Mouse (Mus musculus): ENCODE results near the gene Btbd2. TPM values are rescaled to one million over a fixed set of nuclear protein-coding genes. Genes with fewer than 3 reads are reported as not detected.

The Btbd2 gene
- 54.9 and 62.4 TPM in 2 replicates for polyA plus RNA-seq (2015; fragmentation: Nextera tagmentation; extraction: Ambion mirVana)

DNA sequence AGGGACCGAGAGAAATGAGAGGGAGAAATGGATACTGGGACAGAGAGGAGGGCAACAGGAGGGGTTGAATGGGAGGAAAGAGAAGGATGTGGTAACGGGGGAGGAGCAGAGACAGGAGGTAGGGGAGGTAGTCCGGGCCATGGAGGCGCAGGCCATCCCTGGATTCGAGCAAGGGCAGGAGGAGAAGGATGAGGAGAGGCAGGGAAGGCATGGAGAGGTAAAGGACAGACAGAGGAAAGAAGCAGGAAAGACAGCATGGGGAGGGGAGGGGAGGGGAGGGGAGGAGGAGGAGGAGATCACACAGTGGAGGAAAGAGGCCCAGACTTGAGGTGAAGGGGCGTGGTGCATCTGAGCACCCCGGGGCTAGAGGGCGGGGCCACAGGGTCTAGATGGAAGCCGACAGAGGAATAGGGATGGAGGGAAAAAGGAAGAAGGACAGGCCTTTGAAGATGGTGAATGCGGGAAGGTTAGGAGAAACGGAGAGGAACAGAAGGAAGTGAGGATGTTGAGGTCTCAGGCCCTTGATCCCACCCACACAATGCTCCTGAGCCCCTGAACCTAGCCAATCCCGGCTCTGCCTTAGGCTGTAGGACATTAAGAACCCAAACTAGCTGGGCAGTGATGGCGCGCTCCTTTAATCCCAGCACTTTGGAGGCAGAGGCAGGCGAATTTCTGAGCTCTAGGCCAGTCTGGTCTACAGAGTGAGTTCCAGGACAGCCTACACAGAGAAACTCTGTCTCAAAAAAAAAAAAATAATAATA lies at the start of gene Btbd2:
TSS of gene Btbd2 (minus strand) at position 209 of the 761 bp plus-strand sequence.
- no peaks in the 10 kb centered on the region for H3K36me3 ChIP-seq
- ATAC-seq, result peak; percentile 44
- 17% methylated on average over 14 of the region's 15 CpGs for WGBS
- peak within 1 kb of the TSS; percentile 94 for H3K27ac ChIP-seq
- H3K9me3 ChIP-seq, result no peaks in the 10 kb centered on the region
- peak within 1 kb of the TSS; percentile 83 for H3K4me3 ChIP-seq (replicated peaks)
- peaks cover 30% of the 10 kb centered on the region for H3K4me1 ChIP-seq (replicated peaks)
- H3K9ac ChIP-seq, result peak within 1 kb of the TSS; percentile 92
- H3K27me3 ChIP-seq (replicated peaks), result no peaks in the 10 kb centered on the region
- H3K4me2 ChIP-seq (replicated peaks), result peak within 1 kb of the TSS; percentile 83

DNA sequence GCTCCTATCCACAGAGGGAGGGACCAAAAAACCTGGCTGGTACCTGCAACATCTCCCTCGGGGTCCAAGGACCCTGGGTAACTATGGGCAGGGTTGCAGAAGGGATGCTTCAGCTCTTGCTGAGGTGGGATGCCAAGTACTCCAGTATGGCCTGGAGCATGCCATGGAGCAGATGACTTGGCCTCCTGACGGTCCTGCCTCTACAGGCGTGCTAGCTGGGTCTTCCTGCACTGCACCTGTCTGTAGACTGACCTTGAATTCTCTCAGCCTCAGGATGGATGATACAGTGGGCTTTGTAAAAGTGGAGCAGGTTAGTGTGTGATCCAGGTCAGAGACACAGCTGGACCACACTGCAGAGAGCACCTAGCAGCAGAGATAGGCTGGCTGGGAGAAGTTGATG lies 48.6 kb upstream of the Btbd2 start:
- H3K36me3 ChIP-seq, result peaks cover 40% of the 10 kb centered on the region
- H3K9ac ChIP-seq, result no peak overlapping the region
- no peak overlapping the region for H3K4me2 ChIP-seq (replicated peaks)
- no peak overlapping the region for H3K4me3 ChIP-seq (replicated peaks)
- WGBS, result 78% methylated on average over 3 of the region's 3 CpGs
- no peak overlapping the region for H3K27ac ChIP-seq
- no peaks in the 10 kb centered on the region for H3K9me3 ChIP-seq
- H3K4me1 ChIP-seq (replicated peaks), result peaks cover 20% of the 10 kb centered on the region
- no peak for ATAC-seq
- H3K27me3 ChIP-seq (replicated peaks), result no peaks in the 10 kb centered on the region

- no peak overlapping the region for H3K4me2 ChIP-seq (replicated peaks)
- no peaks in the 10 kb centered on the region for H3K9me3 ChIP-seq
- H3K4me1 ChIP-seq (replicated peaks), result peaks cover 24% of the 10 kb centered on the region
- H3K27me3 ChIP-seq (replicated peaks), result no peaks in the 10 kb centered on the region
- ATAC-seq, result no peak
- H3K36me3 ChIP-seq, result peaks cover 37% of the 10 kb centered on the region
- WGBS, result 57% methylated on average over 3 of the region's 3 CpGs
- H3K4me3 ChIP-seq (replicated peaks), result no peak overlapping the region
- no peak overlapping the region for H3K27ac ChIP-seq
- no peak overlapping the region for H3K9ac ChIP-seq
These were observed 48.2 kb upstream of the Btbd2 start for GRCm38 (mm10) chr10:80705033-80705432.

DNA sequence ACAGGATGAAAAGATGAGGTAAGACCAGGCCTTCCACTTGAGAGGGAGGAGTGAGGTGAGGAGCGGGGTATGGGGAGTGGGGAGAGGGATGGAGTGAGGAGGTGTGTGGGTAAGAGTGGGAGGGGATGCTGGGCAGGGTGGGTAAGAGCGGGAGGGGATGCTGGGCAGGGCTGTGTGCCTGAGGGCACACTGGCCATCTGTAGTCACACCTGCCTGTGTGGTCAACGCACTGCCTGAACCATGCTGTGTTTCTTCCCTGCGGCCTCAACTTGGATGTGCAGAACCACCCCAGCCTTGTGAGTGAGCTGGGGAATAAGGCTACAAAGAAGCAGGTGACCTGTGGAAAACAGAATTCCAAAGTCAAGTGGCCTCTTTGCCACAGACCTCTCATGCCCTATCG lies 47.5 kb upstream of the Btbd2 start:
- ATAC-seq, result no peak
- Histone ChIP-seq H3K27ac (no peak overlapping the region), H3K9ac (no peak overlapping the region), H3K36me3 (peaks cover 31% of the 10 kb centered on the region), H3K9me3 (no peaks in the 10 kb centered on the region), H3K4me3 (replicated peaks) (no peak overlapping the region), H3K27me3 (replicated peaks) (no peaks in the 10 kb centered on the region), H3K4me1 (replicated peaks) (peaks cover 27% of the 10 kb centered on the region), H3K4me2 (replicated peaks) (no peak overlapping the region)
- 89% methylated on average over 5 of the region's 5 CpGs for WGBS

DNA sequence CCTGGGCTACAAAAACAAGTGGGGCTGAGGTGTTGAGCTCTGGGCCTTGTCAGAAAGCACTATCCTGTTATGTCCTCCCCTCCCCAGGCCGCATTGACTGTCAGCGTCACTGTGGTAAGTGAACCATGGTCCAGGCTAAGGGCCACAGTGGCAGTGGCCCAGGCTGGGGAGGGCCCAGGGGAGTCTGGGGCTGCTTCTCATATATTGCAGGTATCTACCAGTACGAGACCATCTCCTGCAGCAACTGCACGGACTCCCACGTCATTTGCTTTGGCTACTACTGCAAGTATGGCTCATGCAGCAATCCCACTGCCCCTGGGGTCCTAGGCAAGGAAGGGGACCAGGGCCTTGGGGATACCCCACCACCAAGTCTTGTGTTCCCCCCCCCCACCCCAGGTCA lies 46.8 kb upstream of the Btbd2 start:
- Histone ChIP-seq H3K4me3 (replicated peaks) (peak overlapping the region; percentile 64), H3K9me3 (no peaks in the 10 kb centered on the region), H3K27ac (peak overlapping the region; percentile 85; the same call in 1 of the 2 replicates), H3K4me2 (replicated peaks) (peak overlapping the region; percentile 86), H3K4me1 (replicated peaks) (peaks cover 27% of the 10 kb centered on the region), H3K27me3 (replicated peaks) (no peaks in the 10 kb centered on the region), H3K36me3 (peaks cover 23% of the 10 kb centered on the region), H3K9ac (peak overlapping the region; percentile 40; the same call in 1 of the 2 replicates)
- no peak for ATAC-seq
- 84% methylated on average over 5 of the region's 5 CpGs for WGBS

DNA sequence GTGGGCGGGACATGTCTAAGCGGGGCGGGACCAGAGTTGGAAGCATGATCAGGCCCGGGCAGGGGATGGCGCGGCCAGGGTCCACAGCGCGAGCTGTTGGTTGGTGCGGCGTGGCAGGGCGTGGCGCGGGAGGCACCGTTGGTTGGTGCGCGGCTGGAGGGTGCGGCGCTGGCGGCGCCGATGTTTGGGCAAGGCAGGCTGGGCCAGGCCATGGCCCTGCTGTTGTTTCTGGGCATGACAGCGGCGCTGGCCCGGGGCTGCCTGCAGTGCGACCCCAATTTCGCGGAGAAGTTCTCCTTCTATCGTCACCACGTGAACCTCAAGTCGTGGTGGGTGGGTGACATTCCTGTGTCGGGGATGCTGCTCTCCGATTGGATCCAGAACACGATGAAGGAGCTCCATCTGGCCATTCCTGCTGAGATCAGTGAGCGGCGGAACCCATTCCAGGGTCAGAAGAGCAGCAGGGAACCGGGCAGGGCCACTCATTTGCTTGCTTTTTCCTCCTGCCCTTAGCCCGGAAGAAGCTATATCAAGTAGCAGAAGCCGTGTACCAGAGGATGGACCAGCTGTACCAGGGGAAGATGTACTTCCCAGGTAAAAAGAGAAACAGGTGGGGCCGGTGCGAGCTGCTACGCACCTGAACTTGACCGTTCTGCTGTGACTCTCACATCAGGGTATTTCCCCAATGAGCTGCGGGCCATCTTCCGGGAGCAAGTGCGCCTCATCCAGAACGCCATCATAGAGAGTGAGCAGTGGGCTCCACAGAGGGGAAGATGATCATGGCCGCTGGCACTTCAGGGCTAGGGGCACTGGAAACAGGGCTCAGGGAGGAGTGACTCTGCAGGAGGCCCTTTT lies 45.9 kb upstream of the Btbd2 start:
- under 1% methylated on average over 47 of the region's 47 CpGs for whole genome bisulfite sequencing
- peak overlapping the region; percentile 86 for H3K4me2 ChIP-seq (replicated peaks)
- peak; percentile 94 for ATAC-seq
- peaks cover 14% of the 10 kb centered on the region; the same call in 1 of the 2 replicates for H3K36me3 ChIP-seq
- no peaks in the 10 kb centered on the region for H3K27me3 ChIP-seq (replicated peaks)
- peak overlapping the region; percentile 40 for H3K9ac ChIP-seq
- no peaks in the 10 kb centered on the region for H3K9me3 ChIP-seq
- H3K4me3 ChIP-seq (replicated peaks), result peak overlapping the region; percentile 64
- H3K27ac ChIP-seq, result peak overlapping the region; percentile 85
- H3K4me1 ChIP-seq (replicated peaks), result peaks cover 27% of the 10 kb centered on the region

GRCm38 (mm10) chr10:80701721-80702535 lies 45.1 kb upstream of the Btbd2 start, which contains the start of the genes Mob3a and Izumo4:
TSS of gene Mob3a (minus strand) at chr10:80701977.
TSS of gene Izumo4 (plus strand) at chr10:80702184.
- Histone ChIP-seq H3K36me3 (peaks cover 6% of the 10 kb centered on the region; the same call in 1 of the 2 replicates), H3K27me3 (replicated peaks) (no peaks in the 10 kb centered on the region), H3K4me2 (replicated peaks) (peak within 1 kb of the TSS; percentile 86), H3K4me3 (replicated peaks) (peak within 1 kb of the TSS; percentile 64), H3K9ac (peak within 1 kb of the TSS; percentile 63), H3K27ac (peak within 1 kb of the TSS; percentile 85), H3K4me1 (replicated peaks) (peaks cover 27% of the 10 kb centered on the region), H3K9me3 (no peaks in the 10 kb centered on the region)
- peak; percentile 95 for ATAC-seq
- WGBS, result under 1% methylated on average over 59 of the region's 59 CpGs

GRCm38 (mm10) chr10:80700732-80701131 lies 43.9 kb upstream of the Btbd2 start:
- Histone ChIP-seq H3K27me3 (replicated peaks) (no peaks in the 10 kb centered on the region), H3K4me1 (replicated peaks) (peaks cover 32% of the 10 kb centered on the region), H3K36me3 (no peaks in the 10 kb centered on the region), H3K9ac (peak overlapping the region; percentile 63; the same call in 1 of the 2 replicates), H3K27ac (no peak overlapping the region), H3K4me2 (replicated peaks) (peak overlapping the region; percentile 86), H3K9me3 (no peaks in the 10 kb centered on the region), H3K4me3 (replicated peaks) (peak overlapping the region; percentile 64)
- no peak for ATAC-seq
- 39% methylated on average over 4 of the region's 4 CpGs for WGBS

GRCm38 (mm10) chr10:80700038-80700504 lies 43.2 kb upstream of the Btbd2 start:
- Histone ChIP-seq H3K4me2 (replicated peaks) (peak overlapping the region; percentile 86; the same call in 1 of the 2 replicates), H3K9ac (no peak overlapping the region)
- WGBS, result 70% methylated on average over 7 of the region's 7 CpGs

GRCm38 (mm10) chr10:80698605-80699004 lies 41.7 kb upstream of the Btbd2 start:
- 81% methylated on average over 9 of the region's 9 CpGs for WGBS
- no peak for ATAC-seq

More at GRCm38 (mm10) chr10:80700038-80700504, 43.2 kb upstream of the Btbd2 start:
- H3K9me3 ChIP-seq, result no peaks in the 10 kb centered on the region
- no peaks in the 10 kb centered on the region for H3K36me3 ChIP-seq
- H3K4me3 ChIP-seq (replicated peaks), result no peak overlapping the region
- H3K27me3 ChIP-seq (replicated peaks), result no peaks in the 10 kb centered on the region
- no peak for ATAC-seq
- peaks cover 37% of the 10 kb centered on the region for H3K4me1 ChIP-seq (replicated peaks)
- H3K27ac ChIP-seq, result no peak overlapping the region

DNA sequence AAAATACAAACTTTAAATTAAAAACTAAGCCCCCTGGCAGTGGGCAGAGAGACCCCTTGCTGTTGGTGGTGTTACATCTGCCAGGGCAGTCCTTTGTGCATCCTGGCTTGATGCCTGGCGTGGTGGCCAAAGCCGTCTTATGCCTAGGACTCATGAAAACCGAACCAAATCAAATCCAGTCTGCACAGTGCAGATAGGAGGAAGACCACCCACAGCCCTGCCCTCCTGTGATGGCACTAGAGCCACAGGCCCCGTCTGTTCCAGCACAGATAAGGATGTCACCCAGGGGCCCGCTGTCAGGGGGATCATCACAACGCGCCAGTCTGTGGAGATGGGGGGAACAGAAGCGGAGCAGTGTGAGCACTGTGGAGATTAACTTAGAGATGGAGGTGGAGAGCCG lies 40.9 kb upstream of the Btbd2 start:
- WGBS, result 93% methylated on average over 9 of the region's 9 CpGs
- H3K9me3 ChIP-seq, result no peaks in the 10 kb centered on the region
- H3K36me3 ChIP-seq, result 0 out of 2 replicates have a peak, but pooled peaks cover 3% of the 10 kb centered on the region
- H3K4me2 ChIP-seq (replicated peaks), result no peak overlapping the region
- H3K4me1 ChIP-seq (replicated peaks), result peaks cover 29% of the 10 kb centered on the region
- H3K27ac ChIP-seq, result no peak overlapping the region
- no peak for ATAC-seq
- no peak overlapping the region for H3K9ac ChIP-seq
- H3K27me3 ChIP-seq (replicated peaks), result no peaks in the 10 kb centered on the region
- H3K4me3 ChIP-seq (replicated peaks), result no peak overlapping the region

More at GRCm38 (mm10) chr10:80698605-80699004, 41.7 kb upstream of the Btbd2 start:
- Histone ChIP-seq H3K4me1 (replicated peaks) (peaks cover 37% of the 10 kb centered on the region), H3K36me3 (0 out of 2 replicates have a peak, but pooled peaks cover 3% of the 10 kb centered on the region), H3K27me3 (replicated peaks) (no peaks in the 10 kb centered on the region), H3K27ac (no peak overlapping the region), H3K4me3 (replicated peaks) (no peak overlapping the region), H3K4me2 (replicated peaks) (no peak overlapping the region), H3K9ac (no peak overlapping the region), H3K9me3 (no peaks in the 10 kb centered on the region)
